Mouse (Mus musculus): Measurements from ENCODE around the gene Eif4g3.

DNA sequence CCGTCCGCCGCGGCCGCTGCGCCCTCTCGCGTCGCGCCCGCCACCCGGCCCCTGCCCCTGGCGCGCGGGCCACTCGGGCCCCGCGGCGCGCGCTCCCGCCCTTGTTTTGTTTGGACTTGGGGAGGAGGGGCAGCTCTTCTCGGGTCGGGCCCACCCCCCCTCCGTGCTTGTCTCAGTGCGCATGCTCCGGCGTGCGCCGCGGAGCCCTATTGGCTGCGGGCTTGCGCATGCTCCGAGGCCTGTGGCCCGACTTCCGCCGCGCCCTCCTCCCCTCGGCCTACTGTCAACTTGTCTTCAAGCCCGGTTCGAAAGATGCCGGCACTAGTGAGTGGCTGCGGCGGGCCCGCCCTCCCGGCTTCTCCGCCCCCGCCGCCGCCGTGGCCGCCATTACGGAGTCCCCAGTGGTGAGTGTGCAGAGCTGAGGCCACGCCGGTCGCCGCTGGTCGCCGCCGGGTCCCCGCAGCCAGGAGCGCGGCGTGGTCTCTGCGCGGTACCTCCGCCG, 224.1 kb downstream of the Eif4g3 start:
- no peak for TF ChIP-seq CTCF (conservative IDR thresholded peaks at IDR 0.05; ENCODE audit: low read length)
- no peak for TF ChIP-seq POU5F1 (IDR thresholded peaks at IDR 0.05; ENCODE audit: borderline replicate concordance, low read length)
- no peak for TF ChIP-seq NANOG (IDR thresholded peaks at IDR 0.05; ENCODE audit: borderline replicate concordance, low read length)
